Mouse (Mus musculus) CH12.LX (cell line): Measurements from ENCODE around the gene Mycbp. TPM values are rescaled to one million over a fixed set of nuclear protein-coding genes. Genes with fewer than 3 reads are reported as not detected.

Experiments used
- DNase-seq: peaks from one replicate; pipeline ENCODE4 v3.0.0-alpha.2; 2013; ENCODE audit errors: extremely low read depth
- H3K27ac ChIP-seq: 2 replicates; pipeline ENCODE4 v1.5.1; 2012; ENCODE audit warnings: low read depth, mild to moderate bottlenecking, control low read depth, moderate library complexity; ENCODE audit not compliant: insufficient read depth
- H3K27me3 ChIP-seq: replicated peaks from 2 replicates; pipeline ENCODE3; 2012; ENCODE audit warnings: inconsistent platforms
- H3K36me3 ChIP-seq, 2 experiments: replicated peaks in 1 of 2; 2 replicates each; pipeline versions ENCODE3 to v1.6.1; 2012; ENCODE audit warnings: inconsistent platforms in 1 of 2, low read length in 1 of 2, mild to moderate bottlenecking in 1 of 2, mixed read lengths in 1 of 2, moderate library complexity in 1 of 2; ENCODE audit not compliant: control insufficient read depth in 1 of 2, insufficient read depth in 1 of 2
- H3K4me1 ChIP-seq, 2 experiments: 2 replicates each; pipeline ENCODE4 v1.6.1; 2012; ENCODE audit warnings: inconsistent platforms in 1 of 2, moderate library complexity in 1 of 2; ENCODE audit not compliant: insufficient read depth in 2 of 2, control insufficient read depth in 1 of 2
- H3K4me2 ChIP-seq: 2 replicates; pipeline ENCODE4 v1.6.1; 2012; ENCODE audit warnings: low read depth, mild to moderate bottlenecking, control low read depth; ENCODE audit not compliant: poor library complexity, insufficient read depth, severe bottlenecking
- H3K4me3 ChIP-seq, 3 experiments: fragments of 150-350 bp in 1 of 3; sonication (generic) in 1 of 3; replicated peaks in 1 of 3; 2 replicates each; pipeline versions ENCODE3 to v1.5.1; 2011 to 2012; ENCODE audit warnings: low read depth in 2 of 3, low read length in 2 of 3, mild to moderate bottlenecking in 2 of 3, moderate library complexity in 2 of 3, control low read depth in 1 of 3, improper control_type of control experiment in 1 of 3, inconsistent platforms in 1 of 3, mixed read lengths in 1 of 3; ENCODE audit not compliant: poor library complexity in 1 of 3
- H3K79me2 ChIP-seq: replicated peaks from 2 replicates; pipeline ENCODE4 v1.6.1; 2012; ENCODE audit warnings: mild to moderate bottlenecking, moderate library complexity; ENCODE audit not compliant: control insufficient read depth, poor library complexity, insufficient read depth, severe bottlenecking; ENCODE audit errors: extremely low read depth
- H3K9ac ChIP-seq: 2 replicates; pipeline ENCODE4 v1.6.1; 2012; ENCODE audit warnings: low read depth, mild to moderate bottlenecking, control low read depth, moderate library complexity; ENCODE audit not compliant: insufficient read depth
- H3K9me3 ChIP-seq: replicated peaks from 2 replicates; pipeline ENCODE3; 2012; ENCODE audit warnings: low read length, inconsistent platforms, mixed read lengths
- CTCF ChIP-seq, 2 experiments: IDR thresholded peaks in 1 of 2; conservative IDR thresholded peaks in 1 of 2; 2 replicates each; pipeline ENCODE4 v1.5.1; 2011 to 2012; ENCODE audit warnings: low read depth in 2 of 2, low read length in 2 of 2, improper control_type of control experiment in 1 of 2, inconsistent platforms in 1 of 2, mild to moderate bottlenecking in 1 of 2, moderate library complexity in 1 of 2
- ETS1 ChIP-seq: conservative IDR thresholded peaks from 2 replicates; pipeline ENCODE4 v1.6.1; 2012; ENCODE audit warnings: low read depth, mild to moderate bottlenecking, inconsistent platforms, low read length, improper control_type of control experiment, moderate library complexity
- JUND ChIP-seq: conservative IDR thresholded peaks from 2 replicates; pipeline ENCODE4 v1.6.1; 2011; ENCODE audit warnings: low read depth, low read length, improper control_type of control experiment
- KAT2A ChIP-seq: IDR thresholded peaks from 2 replicates; pipeline ENCODE4 v1.6.1; 2012; ENCODE audit warnings: low read length, improper control_type of control experiment, inconsistent platforms; ENCODE audit not compliant: insufficient replicate concordance
- MAFK ChIP-seq: IDR thresholded peaks from 2 replicates; pipeline ENCODE4 v1.6.1; 2011; ENCODE audit warnings: low read length, improper control_type of control experiment; ENCODE audit not compliant: insufficient replicate concordance
- MAX ChIP-seq: IDR thresholded peaks from 2 replicates; pipeline ENCODE4 v1.6.1; 2011; ENCODE audit warnings: low read length, improper control_type of control experiment
- NRF1 ChIP-seq: IDR thresholded peaks from 2 replicates; pipeline ENCODE4 v1.6.1; 2014; ENCODE audit warnings: low read depth, mild to moderate bottlenecking, inconsistent platforms, low read length, improper control_type of control experiment, moderate library complexity
- RAD21 ChIP-seq: IDR thresholded peaks from 2 replicates; pipeline ENCODE4 v1.6.1; 2011; ENCODE audit warnings: low read depth, mild to moderate bottlenecking, low read length, improper control_type of control experiment, moderate library complexity
- RCOR1 ChIP-seq: conservative IDR thresholded peaks from 2 replicates; pipeline ENCODE4 v1.6.1; 2012; ENCODE audit warnings: low read depth, mild to moderate bottlenecking, inconsistent platforms, low read length, improper control_type of control experiment
- SMC3 ChIP-seq: IDR thresholded peaks from 2 replicates; pipeline ENCODE4 v1.6.1; 2011; ENCODE audit warnings: low read depth, low read length, improper control_type of control experiment
- TCF12 ChIP-seq: IDR thresholded peaks from 2 replicates; pipeline ENCODE4 v1.6.1; 2014; ENCODE audit warnings: low read depth, mild to moderate bottlenecking, inconsistent platforms, low read length, improper control_type of control experiment
- UBTF ChIP-seq: IDR thresholded peaks from 2 replicates; pipeline ENCODE4 v1.6.1; 2012; ENCODE audit warnings: low read depth, mild to moderate bottlenecking, inconsistent platforms, low read length, improper control_type of control experiment, moderate library complexity
- ZMIZ1 ChIP-seq: IDR thresholded peaks from 2 replicates; pipeline ENCODE4 v1.6.1; 2012; ENCODE audit warnings: low read depth, mild to moderate bottlenecking, inconsistent platforms, low read length, improper control_type of control experiment
- ZNF384 ChIP-seq: IDR thresholded peaks from 2 replicates; pipeline ENCODE4 v1.6.1; 2012; ENCODE audit warnings: low read depth, low read length, improper control_type of control experiment, inconsistent platforms
- dilution Hi-C: fragments of 300-500 bp; cut with MboI; formaldehyde crosslinking; loops from 2 replicates; pipeline ENCODE4 v1.14.3; 2020; ENCODE audit warnings: low sequenced_read_pairs; ENCODE audit not compliant: extremely low pct_unique_long_range_greater_than_20kb, extremely low pct_ligation_motif_present
- in situ Hi-C: fragments of 300-500 bp; cut with MboI; formaldehyde crosslinking; loops from 3 replicates; pipeline ENCODE4 v1.14.3; 2019; ENCODE audit warnings: low sequenced_read_pairs, low pct_ligation_motif_present, low pct_unique_long_range_greater_than_20kb, mixed read lengths
- polyA plus RNA-seq: library from polyadenylated mRNA; unstranded; fragments of >175 nt; gene quantifications from 2 replicates; pipeline ENCODE4 v1.2.1, GENCODE M21; 2012; ENCODE audit warnings: low read depth; ENCODE audit not compliant: insufficient read length
- total RNA-seq, 2 experiments: library from RNA; depleted of rRNA; stranded (reverse); fragments of 300-350 nt in 1 of 2; fragments of >200 nt in 1 of 2; gene quantifications; 2 replicates each; pipeline ENCODE4 v1.2.3; 2012 to 2014

Mycbp gene
- total and polyA plus RNA-seq, 3 experiments, result 33.8 to 54.4 (median 46.9) TPM

- H3K9me3 ChIP-seq, result no peaks in the 10 kb centered on the region
- no peak overlapping the region for H3K4me3 ChIP-seq
- peaks cover 0 to 12% of the 10 kb centered on the region in 2 experiments; a peak in 2 of 4 replicates for H3K4me1 ChIP-seq
- H3K27me3 ChIP-seq, result peaks cover 78% of the 10 kb centered on the region
- H3K4me2 ChIP-seq, result peak overlapping the region; percentile 73
- in situ Hi-C loops (loop anchor here (10.0 to 25.0 kb wide), 2 partner anchors 83 to 185 kb away; no protein-coding TSS in a partner anchor), dilution Hi-C loops (no loop called here)
- no peak overlapping the region for H3K9ac ChIP-seq
- no peak overlapping the region for H3K27ac ChIP-seq
- H3K79me2 ChIP-seq, result no peaks in the 10 kb centered on the region
- peak; percentile 8 for DNase-seq
- H3K36me3 ChIP-seq, result no peaks in the 10 kb centered on the region
- TF ChIP-seq MAFK (no peak), CTCF (conservative IDR thresholded peaks at IDR 0.05 in 1 of 2, IDR thresholded peaks at IDR 0.05 in 1 of 2; ENCODE audit: low read depth in 2 of 2, low read length in 2 of 2) (no peak), RAD21 (no peak), ZMIZ1 (no peak), ETS1 (no peak)
Measured at GRCm38 (mm10) chr4:123952059-123952458, 47.4 kb downstream of the Mycbp start.

- H3K9me3 ChIP-seq, result no peaks in the 10 kb centered on the region
- in situ Hi-C loops (loop anchor here (10.0 to 25.0 kb wide), 2 partner anchors 78 to 180 kb away; no protein-coding TSS in a partner anchor), dilution Hi-C loops (no loop called here)
- H3K79me2 ChIP-seq, result no peaks in the 10 kb centered on the region
- no peak overlapping the region for H3K4me2 ChIP-seq
- no peaks in the 10 kb centered on the region for H3K36me3 ChIP-seq
- H3K4me3 ChIP-seq, result no peak overlapping the region
- peak; percentile 41 for DNase-seq
- peaks cover 86% of the 10 kb centered on the region for H3K27me3 ChIP-seq
- H3K4me1 ChIP-seq, result peaks cover 0 to 5% of the 10 kb centered on the region in 2 experiments; a peak in 2 of 4 replicates
- no peak for TF ChIP-seq KAT2A
- 0 out of 2 replicates have a peak, but pooled peaks have one; percentile 22 for TF ChIP-seq MAX
- no peak for TF ChIP-seq JUND
- no peak for TF ChIP-seq ZNF384
- TF ChIP-seq RCOR1, result no peak
- no peak for TF ChIP-seq TCF12
- peak; percentile 70 for TF ChIP-seq SMC3
- no peak for TF ChIP-seq NRF1
- TF ChIP-seq RAD21, result peak; percentile 76
- TF ChIP-seq CTCF (conservative IDR thresholded peaks at IDR 0.05 in 1 of 2, IDR thresholded peaks at IDR 0.05 in 1 of 2; ENCODE audit: low read depth in 2 of 2, low read length in 2 of 2), result peak in 1 of 2 experiments; percentile 78; a peak in 3 of 4 replicates
- no peak for TF ChIP-seq UBTF
- H3K9ac ChIP-seq, result no peak overlapping the region
- H3K27ac ChIP-seq, result no peak overlapping the region
Measured at GRCm38 (mm10) chr4:123956703-123957491, 52.3 kb downstream of the Mycbp start.
